Mouse (Mus musculus): ENCODE results near the gene Lasp1.

DNA sequence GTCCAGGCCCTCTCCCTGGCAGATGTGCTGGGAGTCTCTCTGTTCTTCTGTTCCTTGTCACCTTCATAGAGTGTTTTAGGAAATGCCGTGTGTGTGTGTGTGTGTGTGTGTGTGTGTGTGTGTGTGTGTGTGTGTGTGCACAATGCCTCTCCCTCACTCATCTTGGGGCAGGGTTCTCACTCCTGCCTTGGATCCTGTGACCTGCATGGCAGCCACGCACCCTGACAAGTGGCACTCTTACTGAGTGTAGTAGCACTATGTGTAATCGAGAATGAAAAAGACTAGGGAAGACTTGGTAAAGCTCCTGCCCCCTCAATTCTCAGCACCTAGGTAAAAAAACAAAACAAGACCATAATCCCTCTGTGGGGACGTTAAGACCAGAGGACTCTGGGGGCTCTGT is 20.3 kb downstream of the Lasp1 start:
- TF ChIP-seq CTCF (IDR thresholded peaks at IDR 0.05) (no peak), POLR2A (IDR thresholded peaks at IDR 0.05; ENCODE audit: insufficient read depth, low read depth, low read length) (no peak), EP300 (IDR thresholded peaks at IDR 0.05; ENCODE audit: insufficient read depth, low read depth, low read length) (0 out of 2 replicates have a peak, but pooled peaks have one; percentile 10)
